Mouse (Mus musculus) lung, adult 2 months (tissue): ENCODE measurements around the gene Hlf.

Source experiments
- CTCF ChIP-seq: fragments of 200-500 bp; IDR thresholded peaks from 2 replicates; pipeline ENCODE4 v1.5.1; 2011; ENCODE audit warnings: mild to moderate bottlenecking, low read length, control low read depth; ENCODE audit not compliant: insufficient read depth
- POLR2A ChIP-seq: fragments of 200-500 bp; IDR thresholded peaks from 2 replicates; pipeline ENCODE4 v1.6.1; 2011; ENCODE audit warnings: low read depth, mild to moderate bottlenecking, control low read depth, low read length, borderline replicate concordance; ENCODE audit errors: extremely low read depth

GRCm38 (mm10) chr11:90294622-90295021 is 96.1 kb downstream of the Hlf start:
- TF ChIP-seq CTCF (no peak), POLR2A (no peak)
